Mouse (Mus musculus): ENCODE measurements around the gene Lsr.

Lsr gene

GRCm38 (mm10) chr7:30973251-30973500 lies at the start of gene Lsr:
Gene Lsr, minus strand, starts transcription at chr7:30973464.
- no peak for DNase-seq (ENCODE audit: low read depth, low spot score)

DNA sequence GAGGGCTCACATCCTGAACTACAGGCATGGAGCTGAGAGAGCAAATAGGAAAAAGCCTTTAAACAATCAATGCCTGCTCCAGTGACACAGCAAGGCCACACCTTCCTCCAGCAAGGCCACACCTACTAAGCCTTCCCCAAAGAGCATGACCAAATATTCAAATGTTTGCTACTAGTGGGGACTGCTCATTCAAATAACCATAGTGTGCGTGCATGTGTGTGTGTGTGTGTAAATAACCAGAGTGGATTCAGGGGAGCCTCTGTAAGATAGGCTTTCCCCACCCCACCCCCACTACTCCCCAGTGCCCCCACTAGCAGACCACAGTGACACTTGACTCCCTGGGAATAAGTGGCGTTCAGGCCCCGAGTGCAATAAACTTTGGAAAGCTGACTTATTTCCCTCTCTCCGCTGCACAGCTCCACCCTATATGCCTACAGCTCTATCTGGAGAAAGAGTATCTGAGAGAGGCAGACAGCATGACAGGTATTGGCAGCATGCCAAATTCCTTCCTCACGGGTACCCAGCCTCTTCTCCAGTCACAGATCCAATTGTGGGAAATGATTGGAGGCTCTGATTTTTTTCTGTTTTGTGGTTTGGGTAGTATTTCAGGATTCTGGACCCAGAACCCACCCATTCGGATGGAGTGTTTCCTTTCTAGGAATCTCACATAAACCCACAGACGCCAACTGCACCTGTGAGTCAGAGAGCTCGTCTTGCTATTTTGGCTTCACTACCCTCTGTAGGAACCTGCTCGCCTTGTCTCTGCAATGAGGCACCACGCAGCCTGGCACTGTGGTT lies 44.0 kb upstream of the Lsr start:
- peak; percentile 35 for DNase-seq (ENCODE audit: low read depth, low spot score)

GRCm38 (mm10) chr7:31012971-31013370 lies 39.7 kb upstream of the Lsr start:
- no peak for DNase-seq (ENCODE audit: low read depth, low spot score)

DNA sequence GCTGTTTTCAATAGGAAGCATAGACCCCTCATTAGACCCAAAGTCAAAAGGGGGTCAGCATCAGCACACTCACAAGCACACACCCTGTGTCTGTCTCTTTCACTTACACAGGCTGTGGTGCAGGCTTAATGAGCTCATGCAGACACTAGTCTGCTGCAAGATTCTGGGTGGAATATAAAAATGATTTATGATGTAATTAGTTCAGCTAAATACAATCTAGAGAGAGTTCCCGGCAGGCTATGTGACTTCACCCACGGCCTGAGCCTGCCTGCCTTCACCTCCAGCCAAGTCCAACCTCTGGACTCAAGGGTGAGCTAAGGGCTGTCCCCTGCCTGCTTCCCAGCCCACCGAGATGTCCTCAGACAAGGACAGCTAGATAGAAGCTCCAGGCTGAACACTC lies 35.6 kb upstream of the Lsr start:
- no peak for DNase-seq (ENCODE audit: low read depth, low spot score)

DNA sequence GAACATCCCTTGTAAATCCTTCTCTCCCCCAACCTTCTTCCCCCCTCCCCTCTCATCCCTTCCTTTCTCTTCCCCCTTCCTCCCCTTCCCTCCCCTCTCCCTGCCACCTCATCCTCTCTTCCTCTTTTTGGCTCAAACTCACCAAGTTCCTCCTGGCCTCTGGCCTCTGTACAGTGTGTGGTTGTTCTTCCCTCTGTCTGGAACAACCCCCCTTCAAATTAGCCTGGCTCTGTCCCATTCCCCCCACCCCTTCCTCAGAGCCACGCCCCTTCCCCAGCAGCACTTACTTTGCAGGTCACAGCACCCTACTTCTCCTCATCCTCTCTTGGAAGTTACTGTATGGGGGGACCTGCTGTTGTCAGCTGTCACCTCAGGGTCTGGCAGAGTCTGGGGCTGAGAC lies 34.9 kb upstream of the Lsr start:
- DNase-seq (ENCODE audit: low read depth, low spot score), result no peak

- DNase-seq (ENCODE audit: low read depth, low spot score), result no peak
These were observed 34.5 kb upstream of the Lsr start for GRCm38 (mm10) chr7:31007775-31008174.

- DNase-seq (ENCODE audit: low read depth, low spot score), result peak; percentile 78
These were observed 29.4 kb upstream of the Lsr start for GRCm38 (mm10) chr7:31002650-31003049.

- peak; percentile 73 for DNase-seq (ENCODE audit: low read depth, low spot score)
These were observed 27.3 kb upstream of the Lsr start for GRCm38 (mm10) chr7:31000505-31001020.

GRCm38 (mm10) chr7:30996491-30996890 lies 23.2 kb upstream of the Lsr start:
- DNase-seq (ENCODE audit: low read depth, low spot score), result peak; percentile 41

- no peak for DNase-seq (ENCODE audit: low read depth, low spot score)
These were observed 20.7 kb upstream of the Lsr start for GRCm38 (mm10) chr7:30993986-30994385.

GRCm38 (mm10) chr7:30992148-30992547 lies 18.9 kb upstream of the Lsr start:
- DNase-seq (ENCODE audit: low read depth, low spot score), result no peak

DNA sequence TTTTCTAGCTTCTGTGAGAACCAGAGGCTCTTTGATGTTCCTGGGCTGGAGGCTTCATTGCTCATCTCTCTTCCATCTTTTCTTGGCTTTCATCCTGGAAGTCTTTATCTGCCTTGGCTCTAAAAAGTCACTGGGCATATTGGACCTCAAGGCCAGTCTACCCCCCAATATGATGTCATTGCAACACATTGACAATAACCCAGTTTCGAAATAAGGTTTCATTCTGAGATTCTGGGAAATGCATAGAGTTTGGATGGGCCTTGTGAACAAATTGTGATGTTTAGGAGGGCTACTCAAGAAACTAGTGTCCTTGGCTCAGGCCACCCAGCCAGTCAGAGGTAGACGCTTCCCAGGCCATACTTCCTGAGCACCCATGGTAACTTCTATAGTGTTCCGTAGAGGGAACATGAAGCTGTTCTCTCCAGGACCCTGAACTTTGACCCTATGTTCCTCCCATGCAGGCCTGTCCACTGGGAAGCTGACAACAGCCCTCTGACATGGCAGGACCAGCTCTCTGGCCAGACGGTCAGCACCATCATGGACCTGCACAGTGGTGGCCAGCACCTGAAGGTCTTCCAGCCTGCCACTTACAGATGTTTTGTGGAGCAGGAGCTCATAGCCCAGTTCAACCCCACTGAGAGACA lies 15.4 kb upstream of the Lsr start:
- DNase-seq (ENCODE audit: low read depth, low spot score), result no peak

GRCm38 (mm10) chr7:30985357-30985756 lies 12.1 kb upstream of the Lsr start:
- no peak for DNase-seq (ENCODE audit: low read depth, low spot score)

DNA sequence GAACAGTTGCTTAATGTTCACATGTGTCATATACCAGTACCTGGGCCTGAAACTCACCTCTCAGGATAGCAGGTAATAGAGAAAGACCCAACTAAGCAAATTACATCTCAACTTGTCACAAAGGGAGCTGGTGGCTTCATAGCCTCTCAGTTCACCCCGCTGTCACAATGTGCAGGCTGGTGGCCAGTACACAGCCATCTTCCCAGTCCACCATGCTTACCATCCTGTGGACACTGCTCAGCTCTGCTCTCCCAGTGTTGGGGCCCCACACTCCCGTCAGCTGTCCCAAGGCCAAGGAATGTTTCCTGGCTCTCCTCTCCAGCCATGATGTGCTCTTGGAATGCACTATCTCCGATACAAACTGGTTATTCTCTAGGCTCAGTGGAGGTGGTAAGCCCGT lies 8.4 kb upstream of the Lsr start:
- DNase-seq (ENCODE audit: low read depth, low spot score), result no peak

- DNase-seq (ENCODE audit: low read depth, low spot score), result peak; percentile 94
These were observed 431 bp upstream of the Lsr start, which contains the start of gene Fam187b for GRCm38 (mm10) chr7:30973501-30974289. Gene Fam187b, plus strand, starts transcription at chr7:30973790.

DNA sequence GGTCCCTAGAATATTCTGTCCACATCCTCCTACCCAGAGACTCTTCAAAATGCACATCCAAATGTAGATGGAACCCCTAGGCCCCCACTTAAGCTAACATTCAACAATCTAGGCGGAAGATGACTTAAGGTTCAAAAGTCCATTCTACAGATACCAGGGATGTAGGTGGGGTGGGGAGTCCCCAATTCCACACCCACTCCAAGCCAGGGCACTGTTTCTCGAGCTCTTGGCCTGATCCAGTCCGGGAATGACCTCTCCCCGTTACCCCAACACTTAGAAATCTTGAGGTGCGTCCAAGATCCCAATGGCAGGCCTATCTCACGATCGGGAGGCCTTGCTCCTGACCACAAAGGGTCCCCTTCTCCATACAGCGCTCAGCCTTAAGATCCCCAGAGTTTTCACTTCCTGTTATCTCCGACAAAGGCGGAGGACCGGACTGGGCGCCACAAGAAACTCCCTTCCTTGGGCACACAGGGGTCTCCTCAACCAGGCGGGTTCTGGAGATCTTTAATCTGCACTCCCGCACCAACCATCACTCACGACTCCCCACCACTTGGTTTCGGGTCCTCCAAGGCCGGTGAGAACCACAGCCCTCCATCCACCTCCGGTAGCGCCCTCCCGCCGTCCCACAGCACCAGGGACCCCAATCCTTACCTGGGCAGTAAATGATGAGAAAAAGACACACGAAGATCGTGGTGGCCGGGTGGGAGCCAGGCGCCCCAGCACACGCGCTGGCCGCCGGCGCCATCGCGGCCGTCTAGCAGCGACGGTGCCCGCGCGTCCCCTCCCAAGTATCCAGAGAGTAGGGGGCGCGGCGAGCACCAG lies 626 bp downstream of the Lsr start:
- DNase-seq (ENCODE audit: low read depth, low spot score), result no peak

GRCm38 (mm10) chr7:30971901-30972300 lies 1.4 kb downstream of the Lsr start:
- no peak for DNase-seq (ENCODE audit: low read depth, low spot score)

DNA sequence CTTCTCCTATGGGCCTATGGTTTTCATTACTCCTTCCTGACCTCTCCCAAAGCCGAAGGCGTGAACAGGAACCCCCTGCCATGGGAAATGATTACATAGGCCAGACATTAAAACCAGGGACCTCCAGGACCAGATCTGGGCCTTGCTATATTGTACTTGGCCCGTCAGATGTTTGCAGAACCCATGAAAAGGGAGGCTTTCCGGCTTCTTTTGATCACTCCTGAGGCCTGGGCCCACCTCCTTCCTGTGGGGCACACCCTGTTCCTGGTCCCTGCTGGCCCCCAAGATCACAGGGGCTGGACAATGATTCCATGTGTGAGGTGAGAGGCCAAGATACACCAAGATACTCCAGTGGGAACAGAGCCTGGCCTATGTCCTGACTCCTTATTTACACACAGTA lies 4.1 kb downstream of the Lsr start:
- no peak for DNase-seq (ENCODE audit: low read depth, low spot score)

DNA sequence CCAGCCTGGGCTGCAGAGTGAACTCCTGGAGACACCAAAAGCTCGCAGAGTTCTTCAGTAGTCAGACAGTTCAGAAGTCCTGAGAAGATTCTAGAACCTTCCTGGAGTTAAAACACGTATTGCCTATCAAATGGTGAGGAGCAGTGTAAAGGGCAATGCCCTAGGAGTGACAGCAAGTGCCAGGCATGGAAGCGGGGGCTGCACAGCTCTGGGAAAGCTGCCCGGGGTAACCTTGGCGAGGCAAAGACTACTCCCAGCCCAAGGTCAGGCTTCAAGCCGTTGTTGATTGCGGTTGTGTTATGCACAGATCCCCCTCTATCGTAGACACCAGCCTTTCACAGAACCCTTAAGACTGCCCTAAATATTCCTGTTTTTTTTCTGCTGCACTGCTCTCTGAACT lies 4.7 kb downstream of the Lsr start:
- DNase-seq (ENCODE audit: low read depth, low spot score), result no peak

DNA sequence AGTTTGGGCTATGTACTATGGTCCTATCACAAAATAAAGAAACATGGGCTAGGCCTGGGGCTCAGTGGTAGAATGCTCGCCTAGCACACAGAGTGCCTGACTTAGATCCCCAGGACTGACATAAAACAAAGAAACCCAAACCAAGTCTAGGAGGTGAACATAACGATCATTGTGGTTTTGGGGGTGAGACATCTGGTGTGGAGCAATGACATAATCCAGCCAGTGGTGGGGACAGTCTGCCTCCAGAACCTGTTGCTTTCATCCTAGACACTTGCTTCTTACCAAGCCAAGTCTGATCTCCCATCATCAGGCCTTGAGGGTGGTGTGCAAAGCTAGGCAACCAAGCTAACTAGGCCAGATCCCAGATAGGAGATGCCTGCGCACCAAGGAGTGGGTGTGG lies 6.6 kb downstream of the Lsr start:
- DNase-seq (ENCODE audit: low read depth, low spot score), result no peak

DNA sequence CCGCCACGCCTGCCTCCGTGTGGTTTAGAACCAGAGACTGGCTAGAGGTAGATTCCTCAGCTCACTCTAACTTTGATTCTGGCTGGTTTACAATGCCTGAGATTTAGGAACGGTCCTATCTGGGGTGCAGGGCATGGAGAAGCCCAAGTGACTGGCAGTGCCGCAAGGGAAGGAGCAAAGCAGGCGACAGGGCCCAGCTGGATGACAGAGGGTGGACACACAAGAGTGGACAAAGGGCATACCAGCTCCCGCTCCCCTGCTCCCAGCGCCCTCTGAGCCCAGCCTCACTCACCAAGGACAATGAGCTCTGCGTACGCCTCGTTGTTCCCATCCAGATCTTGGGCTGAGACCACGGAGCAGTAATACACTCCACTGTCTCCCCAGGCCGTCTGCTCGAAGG lies 7.6 kb downstream of the Lsr start:
- no peak for DNase-seq (ENCODE audit: low read depth, low spot score)

- no peak for DNase-seq (ENCODE audit: low read depth, low spot score)
These were observed 8.9 kb downstream of the Lsr start for GRCm38 (mm10) chr7:30964366-30964765.
